Mouse (Mus musculus) right cerebral cortex, postnatal 25 days (tissue): ENCODE results near the gene Hist1h2be.
A peak's percentile ranks its signal among the peaks of the same experiment; 100 is the strongest.
"Not testable (repeated sequence)": the region's sequence is repeated elsewhere in the genome, so short reads cannot be mapped to it uniquely, and the experiment has no call there.

Experiments
- DNase-seq: peaks from one replicate; pipeline ENCODE4 v3.0.0; 2022

Hist1h2be gene

GRCm38 (mm10) chr13:23572218-23573033, 48.5 kb downstream of the Hist1h2be start:
- DNase-seq, result no peak

- DNase-seq, result not testable (repeated sequence)
These were observed 49.3 kb downstream of the Hist1h2be start for GRCm38 (mm10) chr13:23571504-23572217.

- peak; percentile 80 for DNase-seq
These were observed 49.9 kb downstream of the Hist1h2be start, which contains the start of the genes Hist1h2ae and Hist1h2bg for GRCm38 (mm10) chr13:23571022-23571503. TSS of gene Hist1h2ae (minus strand) at chr13:23571220. TSS of gene Hist1h2bg (plus strand) at chr13:23571396.

- DNase-seq, result not testable (repeated sequence)
These were observed 50.5 kb downstream of the Hist1h2be start for GRCm38 (mm10) chr13:23570261-23571021.

GRCm38 (mm10) chr13:23564482-23564881, 56.4 kb downstream of the Hist1h2be start:
- DNase-seq, result no peak

GRCm38 (mm10) chr13:23562699-23563462, 58.0 kb downstream of the Hist1h2be start:
- DNase-seq, result no peak

GRCm38 (mm10) chr13:23561883-23562659, 58.9 kb downstream of the Hist1h2be start, which contains the start of gene Hist1h3e:
TSS of gene Hist1h3e (minus strand) at chr13:23562369.
- DNase-seq, result peak; percentile 93

- not testable (repeated sequence) for DNase-seq
These were observed 59.4 kb downstream of the Hist1h2be start for GRCm38 (mm10) chr13:23561531-23561882.

- not testable (repeated sequence) for DNase-seq
These were observed 60.2 kb downstream of the Hist1h2be start for GRCm38 (mm10) chr13:23560699-23561098.

- DNase-seq, result no peak
These were observed 64.0 kb downstream of the Hist1h2be start for GRCm38 (mm10) chr13:23556906-23557305.

- DNase-seq, result no peak
These were observed 65.0 kb downstream of the Hist1h2be start for GRCm38 (mm10) chr13:23555839-23556416.

GRCm38 (mm10) chr13:23554925-23555838, 65.7 kb downstream of the Hist1h2be start:
- DNase-seq, result peak; percentile 79

GRCm38 (mm10) chr13:23554393-23554792, 66.5 kb downstream of the Hist1h2be start:
- DNase-seq, result no peak

- DNase-seq, result no peak
These were observed 68.0 kb downstream of the Hist1h2be start, which contains the start of gene Hist1h1d for GRCm38 (mm10) chr13:23552962-23553361. TSS of gene Hist1h1d (plus strand) at chr13:23553262.

- no peak for DNase-seq
These were observed 68.7 kb downstream of the Hist1h2be start for GRCm38 (mm10) chr13:23551931-23552914.

GRCm38 (mm10) chr13:23551146-23551834, 69.6 kb downstream of the Hist1h2be start, which contains the start of gene Hist1h4f:
TSS of gene Hist1h4f (minus strand) at chr13:23551648.
- DNase-seq, result peak; percentile 92

GRCm38 (mm10) chr13:23550761-23551145, 70.2 kb downstream of the Hist1h2be start:
- DNase-seq, result no peak

- DNase-seq, result no peak
These were observed 74.2 kb downstream of the Hist1h2be start for GRCm38 (mm10) chr13:23546694-23547093.
